Mouse (Mus musculus) forebrain, embryonic 14.5 days (tissue): ENCODE data around the gene Samd10. TPM values are rescaled to one million over a fixed set of nuclear protein-coding genes. Genes with fewer than 3 reads are reported as not detected.
A peak's percentile ranks its signal among the peaks of the same experiment; 100 is the strongest.

Source experiments
- ATAC-seq: fragments of 200-750 bp; cut with Nextera tagmentation; 2 replicates; pipeline ENCODE4 v1.8.0; 2017; ENCODE audit warnings: mild to moderate bottlenecking, moderate library complexity
- DNase-seq: peaks from one replicate; pipeline ENCODE4 v3.0.0-alpha.2; 2015; ENCODE audit warnings: low spot score
- H3K27ac ChIP-seq: fragments of 300-500 bp; sonication (generic); 2 replicates; pipeline ENCODE4 v1.5.1; 2014; ENCODE audit warnings: low read depth, mild to moderate bottlenecking, control low read depth, low read length, moderate library complexity
- H3K27me3 ChIP-seq: fragments of 300-500 bp; sonication (generic); replicated peaks from 2 replicates; pipeline ENCODE4 v1.6.1; 2014; ENCODE audit warnings: low read length, control low read depth, mixed read lengths; ENCODE audit not compliant: control insufficient read depth, insufficient read depth
- H3K36me3 ChIP-seq: fragments of 300-500 bp; sonication (generic); 2 replicates; pipeline ENCODE4 v1.6.1; 2014; ENCODE audit warnings: low read length, control low read depth; ENCODE audit not compliant: control insufficient read depth, insufficient read depth
- H3K4me1 ChIP-seq: fragments of 300-500 bp; sonication (generic); 2 replicates; pipeline ENCODE4 v1.6.1; 2014; ENCODE audit warnings: antibody characterized with exemption, low read length, control low read depth; ENCODE audit not compliant: control insufficient read depth, insufficient read depth
- H3K4me2 ChIP-seq: fragments of 300-500 bp; sonication (generic); 2 replicates; pipeline ENCODE4 v1.6.1; 2014; ENCODE audit warnings: mild to moderate bottlenecking, control low read depth, low read length
- H3K4me3 ChIP-seq: fragments of 300-500 bp; sonication (generic); 2 replicates; pipeline ENCODE4 v1.5.1; 2014; ENCODE audit warnings: low read depth, low read length, control low read depth
- H3K9ac ChIP-seq: fragments of 300-500 bp; sonication (generic); 2 replicates; pipeline ENCODE4 v1.6.1; 2014; ENCODE audit warnings: mild to moderate bottlenecking, low read length, control low read depth, moderate library complexity
- H3K9me3 ChIP-seq: fragments of 300-500 bp; sonication (generic); replicated peaks from 2 replicates; pipeline ENCODE4 v1.6.1; 2016; ENCODE audit warnings: low read length, control low read depth, mixed read lengths; ENCODE audit not compliant: control insufficient read depth
- WGBS: fragments of 180-500 bp; shearing (Covaris S2); extraction: QIAGEN DNeasy Blood & Tissue Kit; methylation state at CpG from one replicate; pipeline ENCODE4 v1.1.7; 2014; 5-methylcytosine and 5-hydroxymethylcytosine counted together
- polyA plus RNA-seq: library from polyadenylated mRNA; unstranded; fragments of >200 nt; fragmentation: Nextera tagmentation; extraction: Ambion mirVana; gene quantifications from 2 replicates; pipeline ENCODE4 v1.2.1, GENCODE M21; 2014

The Samd10 gene
- polyA plus RNA-seq, 1 experiment from 2014 or later, result 140 TPM

DNA sequence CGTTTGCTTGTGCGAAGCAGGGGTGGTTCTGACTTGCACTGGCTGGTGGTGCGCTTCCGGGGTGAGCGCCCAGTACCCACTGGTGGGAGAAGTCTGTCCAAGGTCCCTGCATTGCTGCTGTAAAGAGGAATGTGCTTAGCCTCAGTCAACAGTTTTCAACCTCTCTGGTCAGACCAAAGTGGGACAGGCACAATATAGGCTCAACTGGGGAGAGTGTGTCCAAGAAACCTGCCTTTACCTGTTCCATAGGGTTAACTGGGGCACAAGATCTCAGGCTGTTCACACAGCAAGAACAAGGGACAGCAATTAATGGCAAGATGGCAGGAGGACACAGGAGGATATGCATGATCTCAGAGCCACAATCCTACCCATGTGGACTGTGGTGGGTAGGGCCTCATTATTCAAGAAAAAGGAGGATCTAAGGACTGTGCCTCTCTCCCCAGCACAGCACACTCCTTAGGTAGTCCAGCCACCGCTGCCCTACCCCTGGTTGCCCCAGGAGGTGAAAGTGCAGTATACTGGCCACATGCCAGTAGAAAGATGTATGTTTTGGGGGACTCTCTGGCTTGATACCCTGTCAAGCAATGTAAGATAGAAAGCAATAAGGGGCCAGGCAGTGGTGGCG lies 24.0 kb downstream of the Samd10 start:
- H3K9ac ChIP-seq, result no peak overlapping the region
- ATAC-seq, result no peak
- H3K4me1 ChIP-seq, result no peaks in the 10 kb centered on the region
- H3K4me2 ChIP-seq, result no peak overlapping the region
- H3K4me3 ChIP-seq, result no peak overlapping the region
- WGBS, result 85% methylated on average over 7 of the region's 7 CpGs
- no peaks in the 10 kb centered on the region for H3K9me3 ChIP-seq
- peaks cover 19% of the 10 kb centered on the region; the same call in 1 of the 2 replicates for H3K36me3 ChIP-seq
- no peak for DNase-seq
- H3K27ac ChIP-seq, result no peak overlapping the region
- no peaks in the 10 kb centered on the region for H3K27me3 ChIP-seq

DNA sequence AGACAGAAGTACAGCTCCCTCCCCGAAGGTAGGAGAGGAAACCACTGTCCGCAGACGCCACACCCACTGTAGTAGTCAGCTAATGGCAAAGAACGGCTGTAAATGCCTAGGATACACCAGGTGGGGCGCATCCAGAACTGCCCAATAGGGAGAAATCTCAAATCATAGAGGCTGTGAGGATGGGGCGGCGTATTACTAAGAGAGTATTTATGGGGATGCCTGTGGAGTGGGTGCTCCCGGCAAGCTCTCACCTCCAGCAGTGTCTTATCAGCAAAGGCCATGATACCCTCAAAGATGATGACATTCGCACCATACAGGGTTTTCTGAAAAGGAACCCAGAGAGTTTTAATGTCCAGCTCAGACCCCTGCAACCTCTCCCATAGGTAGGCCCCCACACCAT lies 25.1 kb downstream of the Samd10 start:
- Histone ChIP-seq H3K27me3 (no peaks in the 10 kb centered on the region), H3K4me1 (no peaks in the 10 kb centered on the region), H3K4me3 (no peak overlapping the region), H3K36me3 (peaks cover 19% of the 10 kb centered on the region; the same call in 1 of the 2 replicates), H3K4me2 (no peak overlapping the region), H3K9me3 (no peaks in the 10 kb centered on the region), H3K9ac (no peak overlapping the region), H3K27ac (no peak overlapping the region)
- no peak for ATAC-seq
- 92% methylated on average over 9 of the region's 9 CpGs for WGBS
- no peak for DNase-seq

DNA sequence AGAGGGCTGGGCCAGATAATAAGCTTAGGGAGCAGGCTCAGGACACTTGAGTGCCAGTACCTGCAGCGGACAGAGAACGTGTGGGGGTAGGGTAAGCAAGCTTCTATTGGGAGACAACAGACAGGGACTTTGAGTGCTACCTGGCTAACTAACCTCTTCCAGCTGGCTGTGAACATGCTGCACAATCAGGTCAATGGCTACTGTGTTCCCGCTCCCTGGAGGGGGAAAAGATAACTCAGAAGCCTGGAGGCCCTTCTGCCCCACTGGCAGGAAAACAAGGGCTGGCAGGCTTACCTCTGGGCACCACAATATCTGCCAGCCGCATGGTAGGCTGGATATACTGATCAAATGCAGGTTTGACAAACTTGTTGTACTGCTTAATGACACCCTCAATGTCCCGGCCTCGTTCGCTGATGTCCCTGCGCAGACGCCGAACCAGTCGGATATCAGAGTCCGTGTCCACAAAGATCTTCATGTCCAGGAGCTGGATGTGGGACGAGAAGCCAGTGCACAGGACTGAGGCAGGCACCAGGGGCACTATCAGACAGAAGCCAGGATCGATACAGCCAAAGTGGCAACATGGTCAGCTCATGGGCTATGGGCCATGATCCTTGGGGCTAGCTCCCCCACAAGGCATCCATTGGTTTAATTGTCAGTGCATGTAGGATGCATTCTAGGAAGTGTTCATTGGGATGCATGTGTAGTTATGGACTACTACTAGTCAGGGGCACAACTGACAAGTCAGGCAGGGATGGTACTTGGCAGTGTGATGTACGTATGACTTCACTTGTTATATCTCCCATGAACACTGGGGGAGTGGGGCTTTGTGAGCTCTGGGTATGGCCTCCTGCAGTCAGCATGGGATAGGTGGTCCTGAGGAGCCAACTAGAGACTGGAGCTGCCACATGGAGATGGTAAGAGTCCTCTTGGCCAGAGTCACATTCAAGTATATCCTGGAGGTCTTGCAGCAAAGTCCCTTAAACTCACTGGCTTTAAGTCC lies 25.8 kb downstream of the Samd10 start:
- Histone ChIP-seq H3K4me2 (no peak overlapping the region), H3K27ac (no peak overlapping the region), H3K9me3 (no peaks in the 10 kb centered on the region), H3K4me1 (no peaks in the 10 kb centered on the region), H3K27me3 (no peaks in the 10 kb centered on the region), H3K9ac (no peak overlapping the region), H3K4me3 (no peak overlapping the region), H3K36me3 (peaks cover 19% of the 10 kb centered on the region; the same call in 1 of the 2 replicates)
- no peak for DNase-seq
- ATAC-seq, result no peak
- 93% methylated on average over 15 of the region's 15 CpGs for WGBS

DNA sequence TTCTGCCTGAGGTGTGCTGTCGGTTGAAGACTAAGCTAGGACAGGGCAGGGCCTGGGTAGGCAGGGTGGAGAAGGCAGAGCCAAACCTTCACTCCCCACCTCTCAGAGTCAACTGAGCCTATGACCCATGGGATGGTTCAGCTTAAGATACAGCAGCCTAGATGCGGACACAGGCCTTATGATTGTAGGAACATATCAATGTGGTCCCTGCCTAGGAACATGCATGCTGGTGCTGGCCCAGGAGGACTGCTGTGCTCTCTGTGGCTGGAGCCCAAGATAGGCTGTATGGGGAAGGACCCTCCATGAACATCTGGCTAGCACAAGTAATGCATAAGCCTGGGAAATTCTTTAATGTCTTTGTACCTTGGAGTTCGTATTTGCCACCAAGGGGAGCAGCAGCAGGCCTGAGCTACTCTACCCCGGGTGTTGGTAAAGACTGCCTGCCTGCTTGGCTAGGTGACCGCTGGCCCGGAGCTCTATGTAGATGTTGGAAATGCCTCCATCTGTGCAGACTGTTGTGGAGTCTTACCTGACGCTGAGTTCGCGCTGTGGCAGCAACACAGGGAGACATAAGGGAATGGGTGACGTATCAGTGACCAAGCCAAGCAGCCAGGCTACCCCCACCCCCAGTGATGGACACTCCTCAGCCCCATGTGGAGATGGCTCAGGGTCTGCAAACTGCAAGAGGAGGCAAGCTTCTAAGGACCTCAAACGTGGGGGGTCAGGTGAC lies 26.9 kb downstream of the Samd10 start:
- H3K36me3 ChIP-seq, result peaks cover 19% of the 10 kb centered on the region; the same call in 1 of the 2 replicates
- no peak overlapping the region for H3K9ac ChIP-seq
- H3K4me3 ChIP-seq, result no peak overlapping the region
- H3K4me1 ChIP-seq, result no peaks in the 10 kb centered on the region
- 90% methylated on average over 11 of the region's 11 CpGs for WGBS
- H3K27ac ChIP-seq, result no peak overlapping the region
- no peak for ATAC-seq
- H3K9me3 ChIP-seq, result no peaks in the 10 kb centered on the region
- H3K27me3 ChIP-seq, result no peaks in the 10 kb centered on the region
- no peak for DNase-seq
- no peak overlapping the region for H3K4me2 ChIP-seq

DNA sequence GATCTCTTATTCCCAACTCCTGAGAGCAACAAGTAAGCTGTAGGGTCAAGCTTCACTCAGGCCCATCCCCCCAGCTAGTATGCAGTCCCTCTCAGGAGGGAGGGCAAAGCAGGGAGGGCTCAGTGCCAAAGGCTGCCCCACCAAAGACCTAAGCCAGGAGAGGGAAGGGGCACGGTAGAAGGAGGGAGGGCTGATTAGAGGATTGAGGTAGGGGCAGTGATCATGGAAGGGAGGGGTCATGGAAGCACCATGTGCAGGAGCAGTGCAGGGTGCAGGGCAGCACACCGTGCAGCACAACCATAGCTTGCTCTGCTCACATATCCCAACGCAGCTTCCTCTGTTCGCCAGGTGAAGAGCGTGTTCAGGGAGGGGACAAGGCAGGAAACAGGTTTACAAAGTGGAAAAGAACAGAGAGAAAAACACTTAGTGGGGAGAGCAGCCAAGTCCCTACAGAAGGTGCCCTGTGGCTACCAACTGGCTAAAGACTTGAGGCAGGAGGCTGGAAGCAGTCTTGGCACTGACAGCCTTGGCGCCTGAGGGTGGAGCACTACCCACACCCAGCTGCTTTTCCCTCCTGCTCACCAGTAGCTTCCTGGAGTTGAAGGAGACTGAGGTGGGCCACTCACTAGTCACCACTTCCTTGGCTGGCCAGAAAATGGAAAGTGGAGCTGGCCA lies 28.0 kb downstream of the Samd10 start:
- no peaks in the 10 kb centered on the region for H3K27me3 ChIP-seq
- no peak overlapping the region for H3K9ac ChIP-seq
- H3K4me2 ChIP-seq, result no peak overlapping the region
- H3K36me3 ChIP-seq, result peaks cover 19% of the 10 kb centered on the region; the same call in 1 of the 2 replicates
- H3K4me3 ChIP-seq, result no peak overlapping the region
- H3K9me3 ChIP-seq, result no peaks in the 10 kb centered on the region
- DNase-seq (no peak), ATAC-seq (no peak)
- H3K4me1 ChIP-seq, result no peaks in the 10 kb centered on the region
- 62% methylated on average over 6 of the region's 6 CpGs for WGBS
- H3K27ac ChIP-seq, result no peak overlapping the region

DNA sequence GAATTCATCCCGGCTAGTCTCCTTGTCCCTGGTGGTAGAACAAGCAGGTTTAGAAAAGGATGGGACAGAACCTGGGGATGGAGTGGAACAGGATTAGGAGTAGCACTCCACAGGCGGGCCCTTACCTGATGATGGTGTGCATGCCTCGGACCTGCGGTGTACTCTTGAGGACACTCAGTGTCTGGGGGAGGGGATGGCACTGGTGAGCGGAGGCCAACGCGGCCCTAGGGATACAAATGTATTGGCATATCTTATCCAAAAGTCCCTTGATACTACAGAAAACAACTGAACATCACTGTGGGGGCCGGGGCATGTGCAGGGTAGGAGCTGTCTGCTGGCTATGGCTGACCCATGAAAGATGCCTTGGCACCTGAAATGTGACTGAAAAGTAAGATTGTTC lies 28.6 kb downstream of the Samd10 start:
- H3K4me2 ChIP-seq, result no peak overlapping the region
- H3K36me3 ChIP-seq, result peaks cover 19% of the 10 kb centered on the region; the same call in 1 of the 2 replicates
- WGBS, result 87% methylated on average over 8 of the region's 8 CpGs
- no peak overlapping the region for H3K4me3 ChIP-seq
- no peaks in the 10 kb centered on the region for H3K9me3 ChIP-seq
- H3K9ac ChIP-seq, result no peak overlapping the region
- no peaks in the 10 kb centered on the region for H3K27me3 ChIP-seq
- no peak for ATAC-seq
- no peaks in the 10 kb centered on the region for H3K4me1 ChIP-seq
- no peak overlapping the region for H3K27ac ChIP-seq
- DNase-seq, result no peak

DNA sequence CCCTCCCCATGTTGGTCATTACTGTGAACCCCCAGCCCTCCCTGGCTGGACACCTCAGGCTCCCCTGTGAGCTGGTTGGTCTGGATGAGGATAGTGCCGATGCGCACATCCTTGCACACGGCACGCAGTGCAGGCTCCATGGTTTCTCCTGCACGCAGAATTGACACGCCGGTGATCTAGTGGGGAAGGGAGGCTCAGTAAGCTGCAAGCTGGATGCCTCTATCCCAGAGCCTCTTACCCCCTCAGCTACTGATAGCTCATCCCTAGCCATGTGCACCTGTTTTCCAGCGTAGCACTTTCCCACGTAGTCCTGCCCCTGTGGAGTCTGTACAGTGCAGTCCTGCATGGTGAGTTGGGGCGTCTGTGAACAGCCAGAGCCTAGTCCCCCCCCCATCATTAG lies 29.2 kb downstream of the Samd10 start:
- ATAC-seq, result no peak
- no peaks in the 10 kb centered on the region for H3K27me3 ChIP-seq
- no peak overlapping the region for H3K4me3 ChIP-seq
- no peak overlapping the region for H3K4me2 ChIP-seq
- DNase-seq, result no peak
- no peaks in the 10 kb centered on the region for H3K4me1 ChIP-seq
- H3K36me3 ChIP-seq, result peaks cover 19% of the 10 kb centered on the region; the same call in 1 of the 2 replicates
- no peak overlapping the region for H3K27ac ChIP-seq
- H3K9ac ChIP-seq, result no peak overlapping the region
- H3K9me3 ChIP-seq, result no peaks in the 10 kb centered on the region
- 94% methylated on average over 10 of the region's 10 CpGs for WGBS

DNA sequence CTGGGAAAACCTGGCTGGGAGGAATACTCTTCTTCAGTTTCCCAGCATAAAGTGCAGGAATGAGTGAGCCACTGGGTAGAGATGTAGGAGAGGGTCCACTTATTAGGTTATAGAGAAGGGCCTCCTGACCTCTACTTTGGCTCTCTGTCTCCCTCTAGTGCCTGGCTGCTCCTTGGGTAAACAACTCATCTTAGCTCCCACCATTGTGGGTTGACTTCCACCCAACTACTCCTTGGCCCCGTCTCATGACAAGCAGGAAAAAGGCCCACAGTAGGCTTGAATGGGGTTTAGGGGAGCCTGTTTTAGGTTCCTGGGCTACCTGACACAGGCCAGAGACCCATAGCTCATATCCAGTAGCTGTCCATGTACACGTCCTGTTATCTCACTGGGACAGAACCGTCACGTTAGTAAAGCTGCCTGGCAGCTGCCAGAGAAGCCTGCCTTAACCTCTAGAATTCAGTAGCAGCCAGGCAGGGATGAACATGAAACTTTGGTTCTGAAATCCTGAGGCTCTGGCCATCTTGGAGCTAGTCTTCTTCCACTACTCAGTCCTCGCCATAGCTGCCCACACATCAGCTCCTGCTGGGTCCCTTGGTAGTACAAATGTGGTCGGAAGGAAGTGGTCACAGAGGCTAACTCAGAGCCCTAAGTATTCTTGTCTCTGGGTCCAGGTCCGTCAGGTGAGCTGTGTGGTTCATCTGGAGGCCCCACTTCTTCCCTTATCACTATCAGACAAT lies 30.6 kb downstream of the Samd10 start:
- no peaks in the 10 kb centered on the region for H3K27me3 ChIP-seq
- peak; percentile 36 for DNase-seq
- no peak overlapping the region for H3K9ac ChIP-seq
- no peak overlapping the region for H3K27ac ChIP-seq
- H3K4me2 ChIP-seq, result no peak overlapping the region
- no peak for ATAC-seq
- H3K9me3 ChIP-seq, result no peaks in the 10 kb centered on the region
- no peak overlapping the region for H3K4me3 ChIP-seq
- 82% methylated on average over 7 of the region's 7 CpGs for WGBS
- H3K36me3 ChIP-seq, result 0 out of 2 replicates have a peak, but pooled peaks cover 14% of the 10 kb centered on the region
- H3K4me1 ChIP-seq, result no peaks in the 10 kb centered on the region
